Mouse (Mus musculus) MN1 (cell line): ENCODE measurements around the gene Mgat4b.
A peak's percentile ranks its signal among the peaks of the same experiment; 100 is the strongest.

Source experiments
- DNase-seq: peaks from one replicate; pipeline ENCODE4 v3.0.0-alpha.2; 2016; ENCODE audit warnings: low spot score

Mgat4b gene

DNA sequence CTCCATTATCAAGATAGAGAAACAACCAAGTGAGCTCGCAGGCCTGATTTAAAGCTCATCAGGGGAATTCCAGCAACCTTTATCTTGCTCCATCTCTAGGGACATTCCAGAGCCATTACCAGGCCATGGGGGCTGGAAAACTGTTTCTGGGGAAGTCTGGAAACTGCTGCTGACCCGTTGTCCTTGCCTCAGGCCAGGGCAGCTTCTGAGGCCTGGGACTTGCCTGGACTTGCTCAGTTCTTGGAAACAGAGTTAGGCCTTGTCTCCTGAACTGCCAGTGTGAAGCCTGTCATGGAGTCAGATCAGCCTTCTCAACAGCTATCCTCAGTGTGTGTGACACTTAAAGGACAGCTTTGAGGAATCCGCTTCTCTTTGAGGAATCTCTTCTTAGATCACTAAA is 41.5 kb downstream of the Mgat4b start:
- peak; percentile 87 for DNase-seq

DNA sequence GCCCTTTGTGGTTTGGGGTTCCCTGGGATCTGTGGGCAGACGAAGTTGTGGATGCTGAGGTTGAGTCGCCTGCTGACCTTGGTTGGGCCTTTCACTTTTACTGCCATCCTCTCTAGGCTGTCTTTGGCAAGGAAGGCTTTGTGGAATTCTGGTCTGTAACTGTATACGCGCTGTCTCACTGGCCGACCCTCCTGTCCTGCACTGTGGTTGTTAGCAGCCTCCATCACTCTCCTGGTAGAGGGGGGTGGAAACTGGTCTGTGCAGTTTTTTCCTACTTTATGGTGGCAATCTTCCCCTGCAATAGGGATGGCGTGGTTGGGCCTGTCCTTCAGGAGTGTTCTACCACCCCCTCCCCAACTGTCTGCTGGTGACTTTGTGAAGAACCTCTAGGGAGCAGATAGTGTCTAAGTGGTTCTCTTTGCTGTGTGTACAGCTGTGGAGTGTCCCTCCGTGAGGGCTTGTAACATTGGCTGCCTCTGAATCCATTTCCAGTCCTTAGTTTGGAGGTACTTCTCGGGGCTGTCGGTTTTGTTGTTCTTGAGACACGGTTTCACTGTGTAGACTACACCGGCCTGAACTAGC is 42.1 kb downstream of the Mgat4b start:
- no peak for DNase-seq

DNA sequence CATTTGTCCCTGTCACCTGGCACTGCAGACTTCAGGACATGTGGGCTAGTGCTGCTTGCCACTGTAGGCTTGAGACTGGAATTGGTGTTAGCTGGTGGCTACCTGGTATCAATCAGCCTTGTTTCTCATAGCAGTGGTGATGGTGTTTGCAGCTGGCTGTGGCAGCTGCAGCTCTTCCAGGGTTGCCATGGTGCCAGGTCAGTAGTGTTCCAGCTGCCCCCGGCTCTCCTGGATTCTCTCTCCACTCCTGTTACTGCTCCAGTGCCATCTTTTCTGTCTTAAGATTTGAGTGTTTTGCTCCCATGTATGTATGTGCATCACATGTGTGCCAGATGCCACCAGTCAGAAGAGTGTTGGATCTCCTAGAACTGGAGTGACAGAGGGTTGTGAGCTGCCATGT is 42.7 kb downstream of the Mgat4b start:
- DNase-seq = peak; percentile 68

DNA sequence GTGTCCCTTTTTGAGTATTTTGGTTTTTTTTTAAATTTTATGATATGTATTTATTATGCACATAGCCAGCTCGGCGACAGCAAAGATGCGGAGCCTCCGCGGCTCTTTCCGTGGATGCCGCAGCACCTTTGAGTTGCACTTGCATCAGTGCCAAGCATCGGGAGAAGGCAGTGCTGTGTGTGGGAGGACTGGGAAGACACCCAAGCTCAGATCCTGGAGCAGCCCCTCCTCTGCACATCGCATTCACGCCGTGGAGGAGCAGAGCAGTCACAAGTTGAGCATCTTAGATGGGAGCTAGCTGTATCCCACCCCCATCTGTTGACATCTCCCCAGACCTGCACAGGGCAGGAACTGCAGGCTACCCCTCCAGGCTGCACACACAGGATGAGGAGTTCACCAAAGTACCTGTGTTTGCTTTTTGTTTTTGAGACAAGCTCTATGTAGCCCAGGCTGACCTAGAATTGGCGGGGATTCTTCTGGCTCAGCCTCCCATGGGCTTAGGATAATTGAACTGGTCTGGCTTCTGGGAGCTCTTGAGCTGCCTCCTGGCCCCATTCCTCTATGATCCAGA is 43.4 kb downstream of the Mgat4b start:
- DNase-seq = peak; percentile 65

DNA sequence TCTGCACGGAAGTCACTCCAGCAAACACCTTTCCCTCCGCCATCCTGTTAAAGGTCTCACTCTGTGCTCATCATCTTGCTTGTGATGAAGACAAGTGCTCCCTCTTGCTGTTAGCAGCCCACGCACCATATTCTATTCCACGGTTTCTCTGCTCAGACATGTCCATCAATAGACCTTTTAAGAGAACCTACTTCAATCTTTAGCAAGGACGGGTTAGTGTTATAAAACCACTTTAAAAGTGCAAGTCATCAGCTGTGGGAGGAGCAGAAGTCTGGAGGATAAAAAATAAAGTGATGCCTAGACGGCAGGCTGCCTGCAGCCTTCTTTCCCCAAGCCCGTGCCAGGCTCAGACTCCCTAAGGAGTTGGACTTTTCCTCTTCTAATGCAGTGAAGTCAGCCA is 45.9 kb downstream of the Mgat4b start:
- DNase-seq = no peak

DNA sequence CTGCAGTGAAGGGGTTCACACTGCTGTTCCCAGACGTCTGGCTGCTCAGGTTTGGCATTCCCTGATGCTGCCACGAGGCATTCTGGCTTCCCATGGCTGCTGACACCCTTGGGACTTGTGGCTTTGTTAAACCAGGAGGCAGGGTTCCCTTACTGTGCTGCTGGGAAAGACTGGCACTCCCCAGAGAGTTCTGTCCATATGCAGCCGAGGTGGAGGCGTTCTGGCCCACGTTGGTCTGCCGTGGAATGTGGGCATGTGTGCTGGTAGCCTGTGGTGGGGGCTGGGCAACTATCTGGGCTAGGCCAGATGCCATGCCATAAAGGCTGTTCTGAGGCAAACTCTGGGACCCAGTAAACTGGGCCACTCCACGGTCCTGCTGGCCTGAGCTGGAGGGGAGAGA is 47.6 kb downstream of the Mgat4b start:
- DNase-seq = peak; percentile 64

DNA sequence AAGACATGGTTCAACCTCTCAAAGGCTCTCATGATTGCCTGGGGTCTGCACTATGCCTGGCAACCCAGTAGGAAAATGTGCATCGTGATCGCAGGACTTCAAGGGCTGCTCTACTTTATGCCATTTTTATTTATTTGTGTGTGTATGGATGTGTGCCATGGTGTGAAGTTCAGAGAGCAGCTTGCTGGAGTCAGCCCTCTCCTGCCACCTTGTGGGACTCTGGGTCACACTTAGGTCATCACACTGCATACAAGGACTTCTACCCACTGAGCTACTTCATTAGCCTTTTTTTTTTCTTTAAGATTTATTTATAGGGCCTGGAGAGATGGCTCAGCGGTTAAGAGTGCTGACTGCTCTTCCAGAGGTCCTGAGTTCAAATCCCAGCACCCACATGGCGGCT is 51.3 kb downstream of the Mgat4b start:
- peak; percentile 60 for DNase-seq

DNA sequence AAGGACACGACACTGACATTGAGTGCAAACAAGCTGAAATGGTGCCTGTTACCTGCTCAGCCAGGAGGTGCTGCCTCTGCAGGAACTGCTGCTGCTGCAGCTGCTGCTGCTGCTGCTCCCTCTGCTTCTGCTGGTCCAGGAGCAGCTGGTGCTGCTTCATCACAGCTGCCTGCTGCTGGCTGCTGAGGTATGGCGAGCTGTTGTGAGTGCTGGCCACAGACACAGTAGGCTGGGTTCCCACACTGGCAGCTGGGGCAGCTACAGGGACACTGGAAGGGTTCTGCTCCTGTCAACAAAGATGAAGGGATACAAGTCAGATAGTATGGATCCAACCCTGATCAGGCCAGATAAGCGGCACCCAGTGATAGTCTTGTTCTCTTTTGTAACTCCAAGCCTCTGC is 52.5 kb downstream of the Mgat4b start:
- DNase-seq = no peak

DNA sequence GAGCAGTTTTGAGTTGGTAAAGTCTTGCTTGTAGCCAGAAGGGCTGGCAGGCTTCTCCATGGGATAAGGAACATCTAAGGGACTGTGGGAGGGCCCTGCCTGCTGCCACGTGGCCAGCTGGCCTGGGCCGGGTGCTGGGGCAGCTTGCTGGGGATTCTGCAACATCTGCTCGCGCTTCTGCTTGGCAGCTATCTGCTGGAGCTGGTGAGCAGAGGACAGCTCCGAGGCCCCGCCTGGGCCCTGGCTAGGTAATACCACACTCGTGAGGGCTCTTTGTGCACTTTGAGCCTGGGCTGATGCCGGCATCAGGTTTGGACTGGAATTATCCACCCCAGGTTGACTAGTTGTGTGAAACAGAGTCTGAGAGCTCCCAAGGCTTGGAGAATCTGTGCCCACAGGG is 55.2 kb downstream of the Mgat4b start:
- no peak for DNase-seq

DNA sequence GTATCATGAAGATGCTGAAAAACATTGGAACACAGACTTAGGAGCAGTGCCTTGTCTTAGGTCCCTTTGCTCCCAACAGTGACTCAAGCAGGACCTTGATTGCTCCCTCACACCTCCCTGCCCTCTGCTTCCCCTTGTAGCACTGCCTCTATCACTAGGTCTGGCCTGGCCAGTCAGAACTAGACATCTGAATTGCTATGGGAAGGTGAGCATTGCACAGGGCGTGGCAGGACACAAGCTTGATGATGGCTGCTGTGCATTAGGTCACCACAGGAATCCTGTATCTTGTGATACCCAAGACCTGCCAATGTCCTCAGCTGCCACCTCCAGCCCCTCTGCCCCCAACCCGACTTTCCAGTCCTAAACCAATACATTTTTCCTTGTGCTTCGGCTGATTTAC is 56.3 kb downstream of the Mgat4b start:
- no peak for DNase-seq

DNA sequence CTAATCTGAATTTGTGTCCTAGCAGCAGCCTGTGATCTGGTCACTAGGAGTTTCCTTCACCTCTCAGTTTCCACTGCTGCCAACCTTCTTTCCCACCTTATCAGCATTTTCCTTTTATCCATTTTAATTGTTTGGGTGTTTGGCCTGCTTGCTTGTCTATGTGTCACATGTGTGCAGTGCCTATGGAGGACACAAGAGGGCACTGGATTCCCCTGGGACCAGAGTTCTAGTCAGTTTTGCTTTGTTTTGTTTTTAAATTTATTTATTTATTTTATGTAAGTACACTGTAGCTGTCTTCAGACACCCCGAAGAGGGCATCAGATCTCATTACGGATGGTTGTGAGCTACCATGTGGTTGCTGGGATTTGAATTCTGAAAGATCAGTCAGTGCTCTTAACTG is 58.5 kb downstream of the Mgat4b start:
- DNase-seq = no peak

DNA sequence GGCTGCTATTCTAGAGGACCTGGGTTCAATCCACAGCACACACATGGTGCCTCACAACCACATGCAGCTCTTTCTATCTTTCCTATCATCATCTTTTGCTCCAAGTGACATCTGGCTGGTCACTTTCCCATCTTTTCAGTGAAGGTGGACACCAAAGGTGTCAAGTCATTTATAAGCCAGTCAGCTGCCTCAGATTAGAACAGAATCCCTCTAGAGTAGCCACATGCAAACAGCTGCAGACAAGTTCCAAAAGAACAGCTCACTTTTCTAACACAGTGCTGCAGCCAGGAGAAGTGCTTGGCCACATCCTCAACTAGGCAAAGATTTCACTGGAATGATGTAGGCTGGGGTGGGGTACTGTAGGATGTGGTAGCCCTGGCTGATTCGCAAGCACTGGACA is 59.2 kb downstream of the Mgat4b start:
- DNase-seq = no peak

DNA sequence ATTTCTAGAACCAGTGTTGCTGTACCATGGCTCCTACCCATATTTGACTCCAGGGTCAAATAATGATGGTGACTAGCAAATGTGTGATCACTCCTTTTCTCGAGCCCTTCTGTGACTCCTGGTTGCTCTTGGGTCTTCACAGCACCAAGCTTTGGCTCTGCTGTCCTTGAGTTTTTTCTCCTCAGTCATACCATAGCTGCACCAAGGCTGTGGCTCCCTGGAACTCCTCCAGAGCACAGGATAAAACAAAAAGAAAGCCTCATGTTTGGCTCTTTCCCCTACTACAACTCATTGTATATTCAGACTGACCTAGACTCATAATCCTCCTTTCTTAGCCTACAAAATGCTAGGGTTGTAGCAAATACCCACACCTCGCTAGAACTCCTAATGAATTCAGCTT is 62.1 kb downstream of the Mgat4b start:
- DNase-seq = no peak

DNA sequence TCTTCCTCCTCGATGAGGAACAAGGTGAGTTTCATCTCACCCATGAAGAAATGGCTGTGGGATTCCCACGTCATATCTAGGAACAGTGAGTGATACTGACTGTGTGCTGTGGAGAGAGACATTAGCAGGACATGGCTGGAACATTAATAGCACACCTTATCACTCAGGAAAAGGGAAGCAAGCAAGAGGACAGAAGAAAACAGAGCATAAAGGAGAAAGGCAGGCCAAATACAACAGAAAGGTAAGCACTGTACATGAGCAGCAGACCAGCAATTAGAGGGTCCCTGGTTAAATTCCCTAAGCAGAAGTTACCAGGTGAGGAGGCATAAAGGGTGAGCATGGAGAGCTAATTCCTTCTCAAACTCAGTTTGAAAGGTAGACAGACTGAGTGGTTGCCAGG is 64.4 kb downstream of the Mgat4b start:
- no peak for DNase-seq

DNA sequence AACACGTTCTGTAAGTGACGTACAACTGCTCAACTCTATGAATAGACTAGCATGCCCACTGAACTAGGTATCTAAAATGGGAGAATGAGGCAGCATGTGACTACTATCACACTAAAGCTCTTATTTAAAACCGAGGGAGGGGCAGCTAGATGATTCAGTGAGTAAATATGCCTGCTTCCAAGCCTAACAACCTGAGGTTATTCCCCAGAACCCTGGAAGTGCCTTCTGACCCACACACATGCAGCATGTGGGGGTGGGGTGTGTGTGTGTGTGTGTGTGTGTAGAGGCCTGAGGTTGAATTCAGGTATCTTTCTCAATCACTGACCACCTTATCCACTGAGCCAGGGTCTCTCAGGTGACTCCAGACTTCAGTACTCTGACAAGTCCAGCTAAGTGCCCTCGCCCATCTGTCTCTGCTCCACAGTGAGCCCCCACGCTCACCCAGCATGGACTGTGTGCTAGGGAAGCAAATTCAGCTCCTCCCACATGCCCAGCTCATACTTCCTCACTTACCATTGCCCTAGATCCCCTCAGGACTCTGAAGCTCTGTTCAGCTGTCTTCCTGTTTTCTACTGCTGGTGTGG is 65.0 kb downstream of the Mgat4b start:
- no peak for DNase-seq

DNA sequence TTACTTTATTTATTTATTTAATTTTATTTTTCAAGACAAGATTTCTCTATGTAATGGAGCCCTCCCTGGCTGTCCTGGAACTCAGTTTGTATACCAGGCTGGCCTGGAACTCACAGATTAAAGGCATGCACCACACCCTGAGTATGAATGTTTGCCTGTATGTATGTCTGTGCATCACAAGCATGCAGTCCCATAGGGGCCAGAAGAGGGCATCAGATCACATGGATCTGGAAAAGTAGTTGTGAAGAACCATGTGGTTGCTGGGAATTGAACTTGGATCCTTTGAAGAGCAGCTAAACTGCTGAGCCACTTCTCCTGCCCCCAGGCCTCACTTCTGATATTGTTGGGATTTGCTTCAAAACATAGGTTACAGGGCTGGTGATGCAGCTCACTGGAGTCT is 66.3 kb downstream of the Mgat4b start:
- no peak for DNase-seq

DNA sequence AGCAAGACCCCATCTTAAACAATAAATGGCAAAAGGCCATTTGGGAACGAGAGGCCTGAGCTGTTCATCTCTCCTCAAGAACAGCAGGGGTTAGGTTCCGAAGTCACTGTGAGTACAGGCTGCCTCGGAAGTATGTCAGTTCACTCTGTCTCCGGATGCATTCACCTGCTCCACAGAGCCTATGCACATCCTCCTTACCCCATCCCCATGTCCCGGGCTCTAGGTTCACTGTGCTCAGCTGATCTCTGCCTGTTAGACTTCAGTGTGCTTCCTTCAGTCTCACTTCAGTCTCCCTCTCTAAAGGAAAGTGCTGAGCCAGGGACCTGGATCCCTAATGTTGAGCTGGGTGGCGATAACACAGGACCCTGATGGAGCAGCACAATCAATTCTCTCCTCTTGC is 67.0 kb downstream of the Mgat4b start:
- no peak for DNase-seq

DNA sequence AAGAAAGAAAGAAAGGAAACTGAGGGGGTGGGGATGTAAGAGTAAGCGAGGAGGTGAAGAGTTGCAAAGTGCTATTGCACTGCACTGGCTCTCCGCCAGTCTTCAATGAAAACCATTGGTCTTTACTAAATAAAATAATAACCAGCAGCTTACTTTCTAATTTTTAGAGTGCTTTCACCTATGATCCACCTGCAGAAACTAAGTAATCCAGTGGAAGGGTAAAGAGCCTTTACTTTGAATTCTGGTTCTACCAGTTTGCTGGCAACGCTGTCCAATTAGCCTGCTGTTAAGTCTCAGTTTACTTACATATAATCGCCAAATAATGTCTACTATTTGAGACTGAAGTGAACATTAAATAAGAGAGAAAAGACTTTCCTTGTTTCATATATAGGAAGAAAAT is 68.3 kb downstream of the Mgat4b start:
- no peak for DNase-seq

DNA sequence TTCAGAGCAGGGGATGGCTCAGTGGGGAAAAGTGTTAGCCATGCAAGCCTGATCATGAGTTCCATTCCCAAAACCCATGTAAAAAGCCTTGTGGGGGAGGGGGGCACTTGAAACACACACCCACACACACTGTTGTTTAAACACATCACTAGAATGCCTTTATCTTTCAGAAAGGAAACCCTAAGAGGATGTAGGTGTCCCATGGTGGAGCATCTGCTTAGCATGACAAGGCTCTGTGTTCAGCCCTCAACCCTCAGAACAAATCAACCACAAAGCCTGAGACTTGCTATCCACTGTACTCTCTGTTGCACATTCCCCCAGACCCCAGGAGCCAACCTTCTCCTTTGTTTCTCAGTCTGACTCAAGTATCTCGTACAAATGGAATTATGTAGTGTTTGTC is 69.4 kb downstream of the Mgat4b start:
- DNase-seq = no peak
